Mouse (Mus musculus): ENCODE measurements at regions not wholly inside any gene's neighbourhood (a gene's known extent, or its start where the extent isn't known, plus 50 kb on each side); places are given as distances from the start of the nearest gene placed in this dataset.

DNA sequence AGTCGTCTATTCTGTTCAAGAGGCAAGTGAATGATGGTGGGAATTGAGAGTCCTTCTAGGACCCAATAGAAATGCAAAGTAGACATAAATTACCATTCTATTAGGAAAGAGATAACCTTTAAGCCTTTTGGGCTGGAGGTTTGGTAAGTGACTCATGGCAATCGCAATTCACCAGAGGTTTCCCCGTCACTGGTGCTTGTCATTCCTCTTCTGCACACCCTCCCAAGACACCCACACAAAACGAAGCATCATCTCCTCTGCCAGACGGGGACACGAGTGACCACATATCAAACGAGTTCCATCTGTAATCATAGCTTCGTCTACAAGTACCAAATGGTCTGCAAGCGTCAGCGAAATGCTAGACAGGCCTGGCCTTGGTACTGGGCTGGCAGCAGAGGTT is 601.4 kb upstream of the Sox9 start:
- intact Hi-C loops (cut with DNase I): no loop called here

DNA sequence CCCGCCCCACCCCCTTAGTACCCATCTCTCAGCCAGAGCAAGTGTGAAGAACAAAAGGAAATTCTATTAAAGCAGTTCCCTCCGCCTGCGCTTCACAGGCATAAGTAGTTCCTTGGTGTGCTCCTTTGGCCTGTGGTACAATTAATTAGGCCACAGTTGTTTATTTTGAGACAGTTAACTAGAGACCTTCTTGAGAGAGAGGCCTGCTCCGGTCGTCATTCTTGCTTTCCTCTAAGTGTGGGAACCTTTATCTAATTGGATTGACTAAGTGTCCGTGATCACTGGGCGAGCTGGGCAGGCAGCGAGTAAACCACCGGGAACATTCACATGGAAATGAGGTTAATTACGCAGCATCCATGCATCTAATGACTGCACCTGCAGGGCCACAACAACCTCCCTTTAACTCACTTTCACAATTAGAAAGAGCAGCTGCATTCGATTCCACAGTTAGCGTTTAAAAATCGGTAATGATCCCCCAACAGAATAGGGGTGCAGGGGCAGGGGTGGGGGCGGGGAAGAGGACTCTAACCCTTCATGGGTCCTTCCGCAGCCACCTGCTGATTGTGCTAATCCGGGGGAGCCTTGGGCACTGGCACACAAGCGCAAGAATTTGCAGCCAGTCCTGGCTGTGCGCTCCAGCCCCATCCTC is 584.3 kb upstream of the Sox9 start:
- intact Hi-C loops (cut with DNase I): no loop called here

DNA sequence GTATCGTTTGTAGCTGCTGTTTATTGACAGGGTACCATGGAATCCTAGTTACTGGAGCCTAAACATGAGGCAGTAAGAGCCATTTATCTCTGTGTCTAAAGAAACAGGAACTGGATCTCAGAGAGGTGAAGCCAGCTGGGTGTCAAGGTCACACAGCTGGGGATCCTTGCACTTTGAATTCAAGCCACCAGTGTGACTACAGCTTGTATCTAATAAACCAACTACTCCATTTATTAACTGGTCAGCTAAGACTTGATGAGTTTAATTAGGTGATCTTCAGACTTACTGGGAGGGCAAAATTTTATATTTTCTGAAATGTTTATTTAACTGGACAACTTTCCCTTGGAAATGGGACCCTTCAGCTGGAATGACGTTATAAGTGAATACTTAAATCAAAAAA is 577.5 kb upstream of the Sox9 start:
- intact Hi-C loops (cut with DNase I): no loop called here

DNA sequence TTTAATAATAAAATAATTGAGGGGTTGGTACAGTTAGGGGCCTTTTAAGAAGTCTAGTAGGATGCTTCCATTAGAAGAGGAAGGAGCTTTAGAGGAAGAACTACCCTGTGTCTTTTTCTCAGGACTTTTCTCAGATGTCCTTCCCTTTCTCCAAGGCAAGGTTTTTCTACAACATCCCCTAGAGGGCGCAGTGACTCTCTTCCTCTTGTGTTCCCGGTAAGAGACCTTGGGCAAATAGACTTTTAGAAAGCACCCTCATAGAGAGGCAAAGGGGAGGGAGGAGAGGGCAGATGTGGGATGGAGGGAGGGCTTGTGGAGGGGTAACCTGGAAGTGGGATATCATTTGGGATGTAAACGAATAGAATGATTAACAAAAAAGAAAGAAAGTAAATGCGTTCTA is 572.6 kb upstream of the Sox9 start:
- intact Hi-C loops (cut with DNase I): no loop called here

DNA sequence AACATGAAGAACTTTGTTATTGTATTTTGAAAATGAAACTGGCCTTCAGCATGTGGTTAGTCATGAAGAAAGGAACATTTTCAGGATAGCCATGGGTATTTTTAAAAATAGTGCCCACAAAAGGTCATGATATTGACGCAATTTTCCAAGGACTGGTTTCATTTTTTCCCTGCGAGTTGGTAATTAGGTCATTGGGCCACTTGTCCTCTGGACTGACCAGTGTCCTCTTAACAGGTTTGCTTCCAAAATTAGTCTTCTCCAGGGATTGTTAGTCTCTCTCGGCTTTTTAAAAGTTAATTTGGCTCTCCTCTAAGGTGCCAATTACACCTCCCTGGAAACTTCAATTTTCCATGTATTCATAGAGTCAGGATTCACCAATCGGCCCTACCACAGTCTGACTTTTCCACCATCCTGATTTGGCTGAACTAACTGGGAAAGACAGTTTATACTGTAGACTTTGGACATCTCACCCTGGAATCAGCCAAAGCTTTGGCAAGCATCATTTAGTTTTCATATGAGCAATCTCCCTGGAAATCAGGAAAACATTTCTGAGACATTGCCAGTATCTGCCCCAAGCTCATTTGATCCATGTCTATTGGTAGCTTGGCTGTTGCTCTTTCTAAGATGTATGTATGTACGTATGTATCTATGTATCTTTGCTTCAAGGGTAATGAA is 562.8 kb upstream of the Sox9 start:
- intact Hi-C loops (cut with DNase I): loop anchor here (10.0 kb wide), 1 partner anchor 946 kb away; no protein-coding TSS in a partner anchor

DNA sequence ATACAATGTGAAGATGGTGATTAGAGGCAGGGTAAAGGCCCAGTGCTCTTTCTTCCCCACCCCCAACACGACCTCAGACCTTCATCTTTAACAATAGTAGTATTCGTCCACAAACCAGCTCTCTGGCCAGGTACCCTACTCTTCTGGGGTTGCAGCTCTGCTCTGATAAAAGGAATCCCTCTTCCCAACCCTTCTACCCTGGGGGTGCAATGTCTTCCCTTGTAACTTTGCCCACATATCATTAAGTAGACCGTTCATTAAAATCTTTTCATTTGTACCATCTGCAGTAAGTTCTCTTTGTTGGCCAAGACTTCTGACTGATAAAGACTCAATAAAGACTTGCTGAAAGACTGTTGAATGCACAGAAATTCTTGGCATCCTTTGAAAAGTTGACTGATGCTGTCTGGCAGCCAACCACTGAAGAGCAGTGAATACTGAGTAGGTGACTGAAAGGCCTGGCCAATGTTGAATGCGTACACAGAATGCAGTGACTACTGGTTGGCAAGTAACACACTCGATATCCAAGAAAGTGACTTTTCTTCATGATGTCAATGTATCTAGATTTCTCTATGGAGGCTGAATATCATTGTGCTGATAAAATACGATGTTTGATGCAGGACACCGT is 547.4 kb upstream of the Sox9 start:
- intact Hi-C loops (cut with DNase I): no loop called here

DNA sequence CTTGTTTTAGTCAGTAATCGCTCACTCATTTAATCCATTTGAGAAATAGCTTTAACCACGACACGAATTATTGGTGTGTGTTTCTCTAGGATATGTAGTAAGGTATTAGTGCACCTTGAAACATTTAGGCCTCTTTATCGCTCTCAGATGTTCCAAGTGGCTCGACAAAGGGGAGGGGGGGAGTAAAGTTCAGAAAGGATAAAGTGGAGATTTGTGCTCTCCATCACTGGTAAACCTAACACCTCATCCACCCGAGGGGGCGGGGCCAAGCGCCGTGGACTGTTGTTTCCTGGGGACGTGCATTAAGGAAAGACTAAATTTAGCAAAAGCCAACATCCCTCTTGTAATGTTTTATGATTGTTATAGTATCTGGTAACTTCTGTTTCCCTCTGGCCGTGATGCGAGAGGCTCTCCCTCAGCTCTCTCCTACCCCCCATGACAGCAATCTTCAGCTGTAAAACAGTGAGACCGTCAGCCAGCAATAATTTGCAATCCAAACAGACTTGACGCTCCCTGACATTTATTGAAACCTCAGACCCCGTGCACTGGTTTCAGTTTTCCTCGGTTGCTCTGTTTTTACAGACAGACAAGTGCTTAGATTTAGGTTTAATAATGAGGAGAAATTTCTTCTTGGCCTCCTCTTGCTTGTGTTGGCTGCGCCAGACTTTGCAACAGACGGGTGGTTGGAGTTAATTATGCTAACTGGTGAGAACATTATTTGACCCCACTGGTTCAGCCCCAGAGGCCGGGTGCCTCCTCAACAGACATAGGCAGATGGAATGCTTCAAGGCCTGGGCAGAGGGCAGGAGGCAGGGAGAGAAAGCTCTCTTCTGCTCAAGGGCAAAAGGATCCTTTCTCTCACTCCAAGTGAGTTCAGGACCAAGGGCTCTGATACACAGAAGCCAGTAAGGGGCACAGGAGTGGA is 542.8 kb upstream of the Sox9 start:
- intact Hi-C loops (cut with DNase I): no loop called here

DNA sequence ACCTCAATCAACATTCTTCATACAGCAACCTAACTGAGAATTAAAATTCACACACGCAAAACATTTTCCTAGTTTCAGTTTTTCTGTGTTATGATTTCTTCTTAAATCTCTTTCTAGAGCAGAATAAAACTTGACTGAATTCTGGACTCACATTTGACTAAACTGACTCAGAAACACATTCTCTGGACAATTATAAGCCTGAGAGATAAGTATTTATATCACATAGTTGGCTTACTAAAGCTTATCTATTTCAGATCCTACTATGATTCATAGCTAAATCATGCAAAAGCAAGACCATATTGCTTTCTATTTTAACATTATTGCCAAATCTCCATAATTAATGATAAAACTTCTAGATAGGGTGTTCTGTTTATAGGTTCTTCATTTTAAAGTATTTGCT is 529.5 kb upstream of the Sox9 start:
- intact Hi-C loops (cut with DNase I): no loop called here

DNA sequence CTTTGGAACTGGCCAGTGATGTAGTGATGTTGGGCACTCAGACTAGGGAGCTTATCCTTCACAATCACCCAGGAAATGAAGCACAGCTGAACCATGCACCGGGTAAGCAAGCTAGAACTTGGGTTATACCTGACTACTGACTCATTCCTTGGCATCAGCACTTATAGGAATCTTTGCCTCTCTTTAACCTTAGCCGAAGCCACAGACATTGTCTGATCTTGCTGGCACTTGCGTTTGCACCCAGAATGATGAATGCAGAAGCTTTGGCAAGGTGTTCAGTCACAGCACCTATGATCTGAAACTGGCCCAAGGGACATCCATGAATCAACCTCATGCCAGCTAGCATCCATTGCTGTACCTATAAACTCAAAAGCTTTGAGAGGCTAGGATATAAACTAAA is 529.0 kb upstream of the Sox9 start:
- intact Hi-C loops (cut with DNase I): no loop called here

DNA sequence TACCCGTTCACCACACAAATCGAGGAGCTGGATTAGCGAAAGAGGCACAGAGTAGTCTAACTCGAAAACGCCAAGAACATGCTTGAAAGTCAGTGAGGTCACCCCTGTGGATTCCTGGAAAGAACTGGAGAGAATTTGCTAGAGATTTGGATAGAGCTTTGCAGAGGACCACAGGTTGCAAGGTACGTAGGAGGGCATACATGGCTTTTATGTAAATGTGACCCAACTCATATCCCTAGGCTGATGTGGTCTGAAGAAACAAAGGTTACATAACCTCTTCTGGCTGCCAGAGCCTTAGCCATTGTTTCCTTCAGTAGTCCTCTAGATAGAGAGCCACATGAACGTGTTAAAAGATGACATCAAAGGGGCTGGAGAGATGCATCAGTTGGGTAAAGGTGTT is 525.7 kb upstream of the Sox9 start:
- intact Hi-C loops (cut with DNase I): no loop called here

DNA sequence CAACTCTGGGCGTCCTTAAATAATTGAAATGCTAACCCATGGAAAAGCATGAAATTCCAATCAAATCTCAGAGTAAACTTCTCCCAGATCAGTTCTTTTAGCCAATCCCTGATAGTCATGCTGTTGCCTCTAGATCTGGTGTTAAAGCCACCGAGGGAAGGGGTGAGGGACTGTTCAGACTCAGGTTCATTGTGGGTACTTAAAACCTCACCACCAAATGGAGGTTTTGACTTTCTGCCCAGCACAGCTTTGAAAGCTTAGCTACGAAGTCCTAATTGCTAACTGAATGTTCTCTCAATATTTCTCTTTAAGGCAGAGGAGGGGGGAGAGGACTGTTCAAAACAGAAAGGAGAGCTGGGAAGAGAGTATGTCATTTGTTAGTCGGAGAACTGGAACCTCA is 517.9 kb upstream of the Sox9 start:
- intact Hi-C loops (cut with DNase I): no loop called here

DNA sequence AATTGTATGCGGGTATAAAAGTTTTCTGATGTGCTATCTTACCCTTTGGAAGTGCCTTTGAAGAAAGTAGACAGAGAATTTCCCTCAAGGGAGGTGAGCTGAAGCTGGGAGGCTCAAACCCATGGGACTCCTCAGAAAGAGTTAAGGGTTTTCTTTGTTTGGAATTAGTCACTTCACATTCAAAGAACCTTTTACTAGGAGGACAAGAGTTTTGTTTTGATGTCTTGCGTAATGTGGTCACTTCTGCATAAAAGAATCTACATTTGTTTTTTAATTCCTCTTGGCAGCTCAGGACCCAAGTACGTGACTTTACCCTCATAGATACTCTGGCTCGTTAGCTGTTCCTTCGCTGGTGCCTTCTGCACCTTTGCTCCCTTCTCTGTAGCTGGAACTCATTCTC is 511.1 kb upstream of the Sox9 start:
- intact Hi-C loops (cut with DNase I): no loop called here

DNA sequence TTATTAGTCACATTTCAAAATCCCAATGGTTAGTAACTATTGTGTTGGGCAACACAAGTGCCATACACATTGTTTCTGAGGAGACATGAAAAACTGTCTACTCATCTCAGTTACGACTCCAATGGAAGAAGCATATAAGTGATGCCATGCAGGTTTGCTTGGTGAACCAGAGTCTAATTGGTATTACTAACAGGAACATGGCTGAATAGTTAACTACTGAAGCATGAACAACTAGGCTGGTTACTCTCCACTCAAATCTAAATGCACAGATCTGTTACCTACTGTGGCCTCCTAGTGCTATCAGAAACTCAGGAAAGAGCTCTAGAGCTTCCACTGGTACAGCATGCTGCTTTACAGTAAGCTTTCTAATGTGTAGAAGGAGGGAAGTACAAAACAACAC is 503.5 kb upstream of the Sox9 start:
- intact Hi-C loops (cut with DNase I): no loop called here

DNA sequence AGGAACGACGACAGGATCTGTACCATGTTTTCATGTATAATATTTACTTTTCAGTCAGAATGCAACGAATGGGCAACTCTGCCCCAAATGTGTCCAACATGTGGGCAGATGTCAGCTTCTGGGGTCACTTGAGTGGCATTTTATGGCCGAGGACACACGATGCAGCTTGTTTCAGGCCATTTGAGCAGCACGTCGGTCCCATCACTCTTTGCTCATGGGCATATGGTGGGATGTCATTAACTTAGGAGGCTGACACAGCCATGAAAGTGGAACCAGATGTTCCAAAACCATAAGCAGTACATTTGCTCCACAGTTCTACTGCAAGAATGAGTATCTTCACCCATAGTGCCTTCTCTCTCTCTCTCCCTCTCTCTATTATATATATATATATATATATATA is 499.1 kb upstream of the Sox9 start:
- intact Hi-C loops (cut with DNase I): no loop called here

DNA sequence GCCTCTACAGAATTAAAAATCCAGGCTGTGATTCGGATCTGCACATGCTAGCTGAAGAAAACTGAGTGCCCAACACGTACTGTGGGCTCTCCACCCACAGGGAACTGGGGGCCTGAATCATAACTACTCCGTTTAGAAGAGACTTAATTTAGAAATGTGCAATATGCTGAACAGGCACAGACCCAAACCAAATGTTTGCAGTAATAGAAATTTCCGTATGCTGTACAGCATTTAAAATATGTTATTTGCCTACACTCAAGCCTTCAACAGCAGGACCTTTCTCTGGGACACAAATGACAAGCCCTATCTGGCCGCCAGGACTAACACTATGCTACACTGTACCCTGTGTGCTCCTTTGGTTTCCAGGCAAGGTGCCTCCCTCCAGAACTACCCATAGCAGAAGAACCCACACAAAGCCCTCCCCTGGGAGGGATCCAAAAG is 483.1 kb upstream of the Sox9 start:
- intact Hi-C loops (cut with DNase I): no loop called here

DNA sequence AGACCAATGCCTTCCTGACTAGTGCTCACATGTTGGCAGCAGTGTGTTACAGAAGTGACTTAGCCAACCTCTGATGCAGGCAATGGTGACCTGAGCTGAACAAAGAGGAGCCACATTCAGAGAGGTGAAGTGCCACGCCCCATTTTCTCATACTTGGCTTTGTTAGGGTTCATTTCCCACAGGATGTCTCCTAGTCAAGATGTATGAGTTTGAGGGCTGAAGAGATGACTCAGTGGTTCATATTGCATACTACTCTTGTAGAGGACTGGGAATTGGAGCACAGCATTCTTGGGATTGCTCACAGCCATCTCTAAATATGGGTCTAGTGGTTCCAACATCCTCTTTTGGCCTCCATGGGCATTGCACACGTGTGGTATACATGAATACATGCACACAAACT is 478.9 kb upstream of the Sox9 start:
- intact Hi-C loops (cut with DNase I): no loop called here

DNA sequence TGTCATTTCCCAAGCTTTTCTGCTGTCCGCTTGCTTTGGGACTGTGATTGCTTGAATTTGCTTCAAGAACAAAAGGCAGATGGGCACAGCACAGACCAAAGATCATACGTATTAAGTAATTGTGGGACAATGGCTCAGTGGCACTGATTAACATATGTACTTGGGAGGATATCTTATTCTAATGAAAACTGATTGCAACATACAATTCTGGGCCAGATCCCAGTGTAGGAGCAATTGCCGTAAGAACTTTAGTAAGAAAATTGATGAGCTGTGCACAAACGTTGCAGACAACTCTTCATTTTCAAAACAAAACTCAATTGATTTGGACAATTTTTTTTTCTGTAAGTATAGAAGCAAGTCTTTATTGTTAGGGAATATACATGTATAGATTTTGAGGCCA is 456.2 kb upstream of the Sox9 start:
- intact Hi-C loops (cut with DNase I): no loop called here

DNA sequence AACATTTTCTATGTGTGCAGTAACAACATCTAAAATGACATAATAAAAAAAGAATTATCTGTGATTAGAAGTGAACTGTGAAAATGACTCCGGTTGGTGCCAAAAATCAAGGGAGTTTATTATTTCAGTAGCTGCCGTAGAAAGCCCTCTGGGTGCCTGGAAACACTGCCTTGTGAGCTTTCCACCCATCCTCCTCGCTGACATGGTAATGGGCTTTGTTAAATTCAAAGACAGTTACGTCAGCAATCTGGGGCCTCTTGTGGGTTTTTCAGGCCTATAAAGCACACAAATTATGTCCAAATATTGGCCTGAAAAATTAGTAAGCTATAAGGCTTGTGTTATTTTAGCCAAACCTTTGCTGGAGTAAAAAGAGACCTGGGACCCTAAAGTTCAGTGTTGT is 454.4 kb upstream of the Sox9 start:
- intact Hi-C loops (cut with DNase I): no loop called here

DNA sequence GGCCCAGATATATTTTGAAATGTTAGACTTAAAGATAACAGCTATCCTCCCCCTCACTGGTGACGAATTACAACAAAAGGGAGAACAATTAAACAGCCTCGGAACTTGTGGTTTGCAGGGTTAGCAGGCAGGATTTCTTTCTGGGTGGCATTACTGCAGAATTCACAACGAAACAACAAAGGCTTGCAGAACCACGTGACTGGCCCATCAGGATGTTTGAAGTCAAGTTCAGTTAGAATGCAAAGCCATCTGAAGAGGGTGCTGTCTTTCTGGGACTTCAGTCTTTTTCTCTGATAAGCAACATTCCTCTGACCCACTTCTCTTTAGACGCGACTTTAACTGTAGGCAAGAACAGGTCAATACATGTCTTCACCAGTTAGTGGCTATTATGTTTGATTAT is 436.9 kb upstream of the Sox9 start:
- intact Hi-C loops (cut with DNase I): no loop called here

DNA sequence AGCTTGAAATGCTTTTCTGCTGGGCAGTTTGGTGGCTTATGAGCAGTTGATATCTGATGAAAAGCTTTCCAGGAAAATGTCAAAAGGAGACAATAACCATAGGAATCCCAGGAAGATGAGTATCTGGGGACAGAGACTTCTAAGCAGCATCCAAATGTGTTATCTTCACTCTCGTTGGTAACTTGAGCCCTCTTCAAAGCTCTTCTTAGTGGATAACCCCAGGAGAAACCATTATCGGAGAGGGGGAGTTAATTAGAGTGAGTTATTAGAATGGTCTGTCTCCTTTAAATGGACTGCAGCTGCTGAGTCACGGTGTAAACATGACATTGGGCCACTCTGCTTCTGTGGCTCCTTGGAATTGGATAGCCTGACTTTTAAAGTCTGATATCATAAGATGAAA is 436.4 kb upstream of the Sox9 start:
- intact Hi-C loops (cut with DNase I): no loop called here

DNA sequence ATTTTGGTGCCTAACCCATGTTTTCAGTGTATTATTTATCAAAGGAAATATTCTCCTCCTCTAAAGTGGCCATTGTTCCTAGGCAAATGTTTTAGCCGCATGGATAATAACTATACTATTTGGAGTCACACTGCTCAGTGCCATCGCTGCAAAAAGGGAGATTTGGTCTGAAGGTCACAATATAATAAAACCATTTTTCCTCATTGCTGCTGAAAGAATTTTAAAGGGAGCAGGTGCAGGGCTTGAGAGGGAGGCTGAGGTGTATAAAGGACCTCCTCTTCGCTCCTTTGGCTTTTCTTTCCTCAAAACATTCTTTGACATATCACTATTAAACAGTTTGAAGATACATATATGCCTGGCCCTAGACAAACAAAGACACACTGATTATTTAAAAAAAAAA is 435.9 kb upstream of the Sox9 start:
- intact Hi-C loops (cut with DNase I): no loop called here

DNA sequence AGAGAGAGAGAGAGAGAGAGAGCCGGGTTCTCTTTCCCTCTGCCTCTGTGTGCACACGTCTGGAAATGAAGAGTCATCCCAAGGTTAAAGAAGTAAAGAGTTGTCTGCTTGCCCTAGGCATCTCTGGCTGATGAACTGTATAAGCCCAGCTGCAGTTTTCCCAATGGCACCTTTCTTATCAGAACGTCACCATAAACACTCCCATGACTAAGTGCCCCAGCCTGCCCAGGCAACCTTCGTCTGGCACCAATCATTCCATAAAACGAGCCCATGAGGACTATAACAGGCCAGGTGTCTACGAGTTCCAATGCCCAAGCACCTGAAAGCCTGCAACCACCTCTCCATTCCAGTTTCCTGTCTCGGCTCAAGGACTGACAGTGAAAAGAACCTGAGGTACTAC is 435.5 kb upstream of the Sox9 start:
- intact Hi-C loops (cut with DNase I): no loop called here
